Mouse (Mus musculus): Measurements from ENCODE around the gene Gucy2d. TPM values are rescaled to one million over a fixed set of nuclear protein-coding genes. Genes with fewer than 3 reads are reported as not detected.

Gene Gucy2d
- polyA plus RNA-seq, 1 experiment: not detected

GRCm38 (mm10) chr7:98429579-98429978, 10.6 kb upstream of the Gucy2d start:
- TF ChIP-seq POLR2A (IDR thresholded peaks at IDR 0.05; ENCODE audit: insufficient read depth, low read depth, low read length) (no peak), CTCF (IDR thresholded peaks at IDR 0.05; ENCODE audit: insufficient read depth, low read depth, low read length) (no peak)
- H3K27ac ChIP-seq (ENCODE audit: insufficient read depth, low read depth, low read length): no peak overlapping the region
- no peak overlapping the region for H3K4me3 ChIP-seq (ENCODE audit: insufficient read depth, low read depth, low read length)
- H3K4me1 ChIP-seq (ENCODE audit: control insufficient read depth, insufficient read depth, low read length): no peaks in the 10 kb centered on the region
- WGBS: 96% methylated on average over 3 of the region's 3 CpGs

- H3K4me1 ChIP-seq (ENCODE audit: control insufficient read depth, insufficient read depth, low read length): no peaks in the 10 kb centered on the region
- H3K4me3 ChIP-seq (ENCODE audit: insufficient read depth, low read depth, low read length): no peak overlapping the region
- WGBS: 57% methylated on average over 3 of the region's 3 CpGs
- TF ChIP-seq POLR2A (IDR thresholded peaks at IDR 0.05; ENCODE audit: insufficient read depth, low read depth, low read length) (no peak), CTCF (IDR thresholded peaks at IDR 0.05; ENCODE audit: insufficient read depth, low read depth, low read length) (no peak)
- no peak overlapping the region for H3K27ac ChIP-seq (ENCODE audit: insufficient read depth, low read depth, low read length)
Measured at GRCm38 (mm10) chr7:98430785-98431184, 9.4 kb upstream of the Gucy2d start.

GRCm38 (mm10) chr7:98437629-98438028, 2.6 kb upstream of the Gucy2d start:
- Histone ChIP-seq H3K4me3 (ENCODE audit: insufficient read depth, low read depth, low read length) (no peak overlapping the region), H3K4me1 (ENCODE audit: control insufficient read depth, insufficient read depth, low read length) (no peaks in the 10 kb centered on the region), H3K27ac (ENCODE audit: insufficient read depth, low read depth, low read length) (no peak overlapping the region)
- WGBS: 38% methylated on average over 9 of the region's 9 CpGs
- no peak for TF ChIP-seq CTCF (IDR thresholded peaks at IDR 0.05; ENCODE audit: insufficient read depth, low read depth, low read length)
- TF ChIP-seq POLR2A (IDR thresholded peaks at IDR 0.05; ENCODE audit: insufficient read depth, low read depth, low read length): no peak

- WGBS: 74% methylated on average over 3 of the region's 3 CpGs
- H3K4me3 ChIP-seq (ENCODE audit: insufficient read depth, low read depth, low read length): no peak overlapping the region
- TF ChIP-seq POLR2A (IDR thresholded peaks at IDR 0.05; ENCODE audit: insufficient read depth, low read depth, low read length) (no peak), CTCF (IDR thresholded peaks at IDR 0.05; ENCODE audit: insufficient read depth, low read depth, low read length) (no peak)
Measured at GRCm38 (mm10) chr7:98446873-98447272, 6.7 kb downstream of the Gucy2d start.

GRCm38 (mm10) chr7:98447585-98448308, 7.5 kb downstream of the Gucy2d start:
- Histone ChIP-seq H3K4me3 (ENCODE audit: insufficient read depth, low read depth, low read length) (no peak overlapping the region), H3K27ac (ENCODE audit: insufficient read depth, low read depth, low read length) (no peak overlapping the region), H3K4me1 (ENCODE audit: control insufficient read depth, insufficient read depth, low read length) (no peaks in the 10 kb centered on the region)
- no peak for TF ChIP-seq POLR2A (IDR thresholded peaks at IDR 0.05; ENCODE audit: insufficient read depth, low read depth, low read length)
- TF ChIP-seq CTCF (IDR thresholded peaks at IDR 0.05; ENCODE audit: insufficient read depth, low read depth, low read length): no peak
- 68% methylated on average over 11 of the region's 11 CpGs for WGBS

More at GRCm38 (mm10) chr7:98446873-98447272, 6.7 kb downstream of the Gucy2d start:
- Histone ChIP-seq H3K27ac (ENCODE audit: insufficient read depth, low read depth, low read length) (no peak overlapping the region), H3K4me1 (ENCODE audit: control insufficient read depth, insufficient read depth, low read length) (no peaks in the 10 kb centered on the region)

GRCm38 (mm10) chr7:98448309-98448630, 8.1 kb downstream of the Gucy2d start:
- H3K4me1 ChIP-seq (ENCODE audit: control insufficient read depth, insufficient read depth, low read length): no peaks in the 10 kb centered on the region
- 93% methylated on average over 5 of the region's 5 CpGs for WGBS
- no peak for TF ChIP-seq CTCF (IDR thresholded peaks at IDR 0.05; ENCODE audit: insufficient read depth, low read depth, low read length)
- no peak for TF ChIP-seq POLR2A (IDR thresholded peaks at IDR 0.05; ENCODE audit: insufficient read depth, low read depth, low read length)
- H3K4me3 ChIP-seq (ENCODE audit: insufficient read depth, low read depth, low read length): no peak overlapping the region
- H3K27ac ChIP-seq (ENCODE audit: insufficient read depth, low read depth, low read length): no peak overlapping the region

- H3K27ac ChIP-seq (ENCODE audit: insufficient read depth, low read depth, low read length): no peak overlapping the region
- no peak for TF ChIP-seq POLR2A (IDR thresholded peaks at IDR 0.05; ENCODE audit: insufficient read depth, low read depth, low read length)
- no peak for TF ChIP-seq CTCF (IDR thresholded peaks at IDR 0.05; ENCODE audit: insufficient read depth, low read depth, low read length)
- 92% methylated on average over 9 of the region's 9 CpGs for WGBS
- no peak overlapping the region for H3K4me3 ChIP-seq (ENCODE audit: insufficient read depth, low read depth, low read length)
- no peaks in the 10 kb centered on the region for H3K4me1 ChIP-seq (ENCODE audit: control insufficient read depth, insufficient read depth, low read length)
Measured at GRCm38 (mm10) chr7:98449696-98450095, 9.5 kb downstream of the Gucy2d start.

- TF ChIP-seq POLR2A (IDR thresholded peaks at IDR 0.05; ENCODE audit: insufficient read depth, low read depth, low read length): no peak
- no peak for TF ChIP-seq CTCF (IDR thresholded peaks at IDR 0.05; ENCODE audit: insufficient read depth, low read depth, low read length)
- 92% methylated on average over 10 of the region's 10 CpGs for WGBS
- H3K4me3 ChIP-seq (ENCODE audit: insufficient read depth, low read depth, low read length): no peak overlapping the region
- no peak overlapping the region for H3K27ac ChIP-seq (ENCODE audit: insufficient read depth, low read depth, low read length)
- H3K4me1 ChIP-seq (ENCODE audit: control insufficient read depth, insufficient read depth, low read length): no peaks in the 10 kb centered on the region
Measured at GRCm38 (mm10) chr7:98454397-98455120, 14.3 kb downstream of the Gucy2d start.

GRCm38 (mm10) chr7:98460319-98460718, 20.1 kb downstream of the Gucy2d start:
- Histone ChIP-seq H3K4me3 (ENCODE audit: insufficient read depth, low read depth, low read length) (no peak overlapping the region), H3K4me1 (ENCODE audit: control insufficient read depth, insufficient read depth, low read length) (no peaks in the 10 kb centered on the region), H3K27ac (ENCODE audit: insufficient read depth, low read depth, low read length) (no peak overlapping the region)
- 84% methylated on average over 7 of the region's 7 CpGs for WGBS
- TF ChIP-seq CTCF (IDR thresholded peaks at IDR 0.05; ENCODE audit: insufficient read depth, low read depth, low read length): no peak
- no peak for TF ChIP-seq POLR2A (IDR thresholded peaks at IDR 0.05; ENCODE audit: insufficient read depth, low read depth, low read length)
